Mouse (Mus musculus) megakaryocyte, embryonic 14.5 days (primary cell): ENCODE measurements around the gene Aph1c. TPM values are rescaled to one million over a fixed set of nuclear protein-coding genes. Genes with fewer than 3 reads are reported as not detected.
"Not testable (repeated sequence)": the region's sequence is repeated elsewhere in the genome, so short reads cannot be mapped to it uniquely, and the experiment has no call there.

Experiments used
- H3K27me3 ChIP-seq: replicated peaks from 2 replicates; pipeline ENCODE3; 2012; ENCODE audit warnings: inconsistent platforms
- H3K36me3 ChIP-seq: replicated peaks from 2 replicates; pipeline ENCODE3; 2012; ENCODE audit warnings: low read length, inconsistent platforms, mixed read lengths
- H3K4me1 ChIP-seq: 2 replicates; pipeline ENCODE4 v1.6.1; 2012; ENCODE audit warnings: inconsistent platforms
- H3K4me3 ChIP-seq: replicated peaks from 2 replicates; pipeline ENCODE3; 2012; ENCODE audit warnings: moderate library complexity, mild to moderate bottlenecking, inconsistent platforms
- H3K9me3 ChIP-seq: 2 replicates; pipeline ENCODE4 v1.6.1; 2012; ENCODE audit warnings: inconsistent platforms
- FLI1 ChIP-seq: IDR thresholded peaks from 2 replicates; pipeline ENCODE4 v1.6.1; 2012; ENCODE audit warnings: low read length, inconsistent platforms, mixed read lengths
- GATA1 ChIP-seq: IDR thresholded peaks from 3 replicates; pipeline ENCODE4 v1.6.1; 2012; ENCODE audit warnings: mixed read lengths, low read length, inconsistent platforms, borderline replicate concordance
- polyA plus RNA-seq: library from polyadenylated mRNA; stranded (reverse); fragments of >175 nt; gene quantifications from 2 replicates; pipeline ENCODE4 v1.2.3, GENCODE M21; 2012; ENCODE audit warnings: low replicate concordance; ENCODE audit not compliant: insufficient read depth

Aph1c gene
- polyA plus RNA-seq, 1 experiment = 1.2 TPM

- TF ChIP-seq FLI1 = no peak
- TF ChIP-seq GATA1 = no peak
- Histone ChIP-seq H3K36me3 (peaks cover 7% of the 10 kb centered on the region), H3K9me3 (no peaks in the 10 kb centered on the region), H3K27me3 (no peaks in the 10 kb centered on the region), H3K4me1 (peaks cover 46% of the 10 kb centered on the region), H3K4me3 (peak overlapping the region; percentile 95)
These were observed 675 bp downstream of the Aph1c start for GRCm38 (mm10) chr9:66833851-66834250.

- no peaks in the 10 kb centered on the region for H3K36me3 ChIP-seq
- no peaks in the 10 kb centered on the region for H3K9me3 ChIP-seq
- H3K4me1 ChIP-seq = peaks cover 55% of the 10 kb centered on the region
- TF ChIP-seq GATA1 = no peak
- no peaks in the 10 kb centered on the region for H3K27me3 ChIP-seq
- H3K4me3 ChIP-seq = peak overlapping the region; percentile 5
These were observed 2.1 kb downstream of the Aph1c start for GRCm38 (mm10) chr9:66832366-66832908.

GRCm38 (mm10) chr9:66825990-66826389 lies 8.5 kb downstream of the Aph1c start:
- Histone ChIP-seq H3K4me1 (peaks cover 19% of the 10 kb centered on the region), H3K36me3 (peaks cover 9% of the 10 kb centered on the region), H3K9me3 (no peaks in the 10 kb centered on the region), H3K27me3 (no peaks in the 10 kb centered on the region), H3K4me3 (no peak overlapping the region)
- TF ChIP-seq GATA1 (no peak), FLI1 (no peak)

- H3K36me3 ChIP-seq = peaks cover 14% of the 10 kb centered on the region
- H3K4me1 ChIP-seq = peaks cover 23% of the 10 kb centered on the region
- not testable (repeated sequence) for H3K9me3 ChIP-seq, H3K4me3 ChIP-seq, H3K27me3 ChIP-seq
These were observed 12.3 kb downstream of the Aph1c start for GRCm38 (mm10) chr9:66822255-66822654.

GRCm38 (mm10) chr9:66820996-66821395 lies 13.5 kb downstream of the Aph1c start:
- H3K4me1 ChIP-seq = peaks cover 24% of the 10 kb centered on the region
- no peak for TF ChIP-seq GATA1
- peaks cover 14% of the 10 kb centered on the region for H3K36me3 ChIP-seq
- H3K9me3 ChIP-seq = no peaks in the 10 kb centered on the region
- no peak overlapping the region for H3K4me3 ChIP-seq
- no peaks in the 10 kb centered on the region for H3K27me3 ChIP-seq

- Histone ChIP-seq H3K4me1 (peaks cover 25% of the 10 kb centered on the region), H3K36me3 (no peaks in the 10 kb centered on the region), H3K27me3 (no peaks in the 10 kb centered on the region), H3K9me3 (no peaks in the 10 kb centered on the region), H3K4me3 (no peak overlapping the region)
- TF ChIP-seq FLI1 (no peak), GATA1 (no peak)
These were observed 21.1 kb downstream of the Aph1c start for GRCm38 (mm10) chr9:66813392-66813791.

GRCm38 (mm10) chr9:66805951-66806350 lies 28.6 kb downstream of the Aph1c start:
- H3K9me3 ChIP-seq, H3K4me3 ChIP-seq, H3K27me3 ChIP-seq, H3K36me3 ChIP-seq: not testable (repeated sequence)
- H3K4me1 ChIP-seq = peaks cover 18% of the 10 kb centered on the region

- Histone ChIP-seq H3K36me3 (no peaks in the 10 kb centered on the region), H3K9me3 (no peaks in the 10 kb centered on the region), H3K4me3 (no peak overlapping the region), H3K4me1 (peaks cover 27% of the 10 kb centered on the region), H3K27me3 (no peaks in the 10 kb centered on the region)
- no peak for TF ChIP-seq FLI1
- no peak for TF ChIP-seq GATA1
These were observed 32.6 kb downstream of the Aph1c start for GRCm38 (mm10) chr9:66801947-66802346.

- Histone ChIP-seq H3K4me1 (peaks cover 32% of the 10 kb centered on the region), H3K9me3 (no peaks in the 10 kb centered on the region), H3K36me3 (no peaks in the 10 kb centered on the region), H3K4me3 (peak within 1 kb of the TSS; percentile 97), H3K27me3 (no peaks in the 10 kb centered on the region)
- TF ChIP-seq FLI1 = no peak
These were observed 37.8 kb downstream of the Aph1c start, which contains the start of gene Gm10647 for GRCm38 (mm10) chr9:66796739-66797138. Gm10647 (plus strand) TSS chr9:66797039.

- TF ChIP-seq GATA1 = no peak
- no peak for TF ChIP-seq FLI1
- peaks cover 29% of the 10 kb centered on the region for H3K4me1 ChIP-seq
- H3K36me3 ChIP-seq = no peaks in the 10 kb centered on the region
- H3K9me3 ChIP-seq = no peaks in the 10 kb centered on the region
- no peaks in the 10 kb centered on the region for H3K27me3 ChIP-seq
- peak within 1 kb of the TSS; percentile 97 for H3K4me3 ChIP-seq
These were observed 38.8 kb downstream of the Aph1c start, which contains the start of gene Aph1b for GRCm38 (mm10) chr9:66795464-66796324. Aph1b (minus strand) TSS chr9:66795490.
